Mouse (Mus musculus) megakaryocyte, embryonic 14.5 days (primary cell): ENCODE results near the gene Gpcpd1.

Source experiments
- FLI1 ChIP-seq: IDR thresholded peaks from 2 replicates; pipeline ENCODE4 v1.6.1; 2012; ENCODE audit warnings: low read length, inconsistent platforms, mixed read lengths
- GATA1 ChIP-seq: IDR thresholded peaks from 3 replicates; pipeline ENCODE4 v1.6.1; 2012; ENCODE audit warnings: mixed read lengths, low read length, inconsistent platforms, borderline replicate concordance

DNA sequence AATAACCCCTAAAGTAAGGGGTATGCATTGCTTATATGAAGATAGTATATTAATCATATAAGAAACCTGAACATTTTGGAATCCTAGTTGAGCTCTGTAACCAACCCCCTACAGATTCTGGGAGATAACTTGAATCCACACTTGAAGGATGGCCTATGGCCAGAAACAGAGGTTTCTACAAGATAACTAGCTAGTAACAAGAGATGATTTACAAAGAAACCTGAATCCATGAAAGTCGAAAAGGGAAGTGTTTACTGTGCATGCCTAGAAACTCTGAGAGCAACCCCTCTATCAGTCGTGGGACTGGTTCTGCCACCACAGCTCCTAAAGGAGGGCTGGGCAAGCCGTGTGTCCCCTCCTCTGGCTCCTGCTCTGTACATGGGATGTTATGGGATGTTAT is 7.8 kb downstream of the Gpcpd1 start:
- no peak for TF ChIP-seq GATA1
- TF ChIP-seq FLI1 = no peak
